Mouse (Mus musculus): ENCODE measurements around the gene Pabpn1. TPM values are rescaled to one million over a fixed set of nuclear protein-coding genes. Genes with fewer than 3 reads are reported as not detected.

The Pabpn1 gene
- polyA plus RNA-seq, 1 experiment from 2014 or later, result 96.3 TPM

DNA sequence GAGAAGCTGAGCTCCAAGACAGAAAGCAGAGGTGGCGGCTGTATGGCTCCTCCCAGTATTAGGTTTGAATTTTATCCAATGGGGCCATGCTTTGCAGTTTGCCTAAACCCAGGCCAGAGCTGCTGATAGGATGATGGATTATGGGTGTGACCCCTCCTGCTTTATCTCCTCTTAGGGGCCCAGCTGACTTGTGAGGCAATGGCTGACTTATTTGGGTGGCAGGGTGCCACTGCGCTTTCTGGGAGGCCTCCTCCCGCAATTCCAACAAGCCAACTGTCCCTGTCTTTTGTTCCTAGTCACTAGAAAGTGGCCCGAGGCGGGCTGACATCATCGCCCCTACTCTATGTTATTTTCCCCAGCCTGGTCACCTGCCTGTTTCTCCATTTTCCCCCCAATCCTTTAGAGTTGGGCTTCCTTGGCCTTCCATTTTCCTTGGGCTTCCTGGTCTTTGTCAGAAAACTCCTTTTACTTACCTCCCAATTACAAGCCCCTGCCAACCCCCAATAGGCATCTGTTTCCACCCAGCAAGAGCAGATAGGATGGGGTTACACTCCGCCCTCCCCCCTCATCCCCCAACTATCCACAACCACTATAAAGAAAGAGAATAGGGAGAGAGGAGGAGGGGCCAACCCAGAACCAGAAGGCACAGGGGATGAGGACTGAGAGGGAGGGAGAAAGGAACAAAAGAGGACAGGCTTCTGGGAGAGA, 32.5 kb downstream of the Pabpn1 start:
- Histone ChIP-seq H3K36me3 (peaks cover 18% of the 10 kb centered on the region), H3K4me2 (peak overlapping the region; percentile 92), H3K9me3 (replicated peaks) (peaks cover 11% of the 10 kb centered on the region), H3K27ac (ENCODE audit: poor library complexity, severe bottlenecking) (peak overlapping the region; percentile 85), H3K4me1 (replicated peaks) (peaks cover 42% of the 10 kb centered on the region), H3K4me3 (peak overlapping the region; percentile 65), H3K9ac (peak overlapping the region; percentile 81), H3K27me3 (replicated peaks) (peaks cover 26% of the 10 kb centered on the region)
- 23% methylated on average over 7 of the region's 7 CpGs for WGBS
- peak; percentile 71 for ATAC-seq (ENCODE audit: insufficient number of reproducible peaks, low FRiP score)

DNA sequence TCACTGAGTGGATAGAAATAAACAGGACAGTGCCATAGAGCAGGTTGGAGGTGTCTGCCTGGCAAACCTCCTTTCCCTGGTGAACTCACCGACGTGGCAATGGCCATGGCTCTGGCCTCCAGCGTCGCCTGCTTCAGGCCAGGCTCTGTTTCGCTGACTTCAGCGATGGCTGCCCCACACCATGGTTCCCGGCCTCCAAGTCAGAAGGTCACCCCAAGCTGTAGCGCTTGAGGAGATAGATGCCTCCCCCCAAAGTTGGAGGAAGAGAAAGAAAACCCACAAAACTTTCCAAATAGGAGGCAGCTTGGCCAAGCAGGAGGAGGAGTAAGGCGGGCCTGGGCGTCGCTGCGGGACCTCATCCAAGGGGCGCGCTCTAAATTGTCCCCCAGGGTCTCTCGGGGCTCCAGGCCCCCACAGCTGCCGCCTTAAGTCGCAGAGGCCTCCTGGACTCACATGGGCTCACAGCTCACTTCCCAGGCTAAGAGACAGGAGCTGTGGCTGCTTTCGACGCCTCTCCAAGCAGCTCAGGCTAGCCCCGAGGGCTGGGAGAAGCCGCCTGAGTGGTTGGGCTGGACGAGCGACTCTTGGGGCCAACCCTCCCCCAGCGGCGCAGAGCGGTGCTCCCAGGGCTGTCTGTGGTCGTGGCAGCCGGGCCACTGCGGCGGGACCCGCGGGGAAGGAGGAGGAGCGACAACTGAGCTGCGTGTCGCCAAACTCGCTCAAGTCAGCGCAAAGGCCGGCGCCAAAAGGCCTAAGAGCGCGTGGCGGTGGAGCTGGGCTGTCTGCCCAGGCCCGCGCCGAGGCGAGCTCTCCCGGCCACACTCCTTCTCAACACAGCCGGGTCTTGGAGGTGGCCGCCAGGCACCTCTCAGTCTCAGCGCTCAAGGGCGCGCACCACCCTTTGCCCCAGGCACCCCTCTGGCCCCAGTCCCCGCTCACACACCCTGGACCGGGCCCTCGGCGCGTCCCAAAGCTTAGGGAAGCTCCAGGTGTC, 33.3 kb downstream of the Pabpn1 start, which contains the start of gene Efs:
TSS of gene Efs (minus strand) at position 778 of the 994 bp plus-strand sequence.
- Histone ChIP-seq H3K4me3 (peak within 1 kb of the TSS; percentile 65), H3K4me2 (peak within 1 kb of the TSS; percentile 92), H3K4me1 (replicated peaks) (peaks cover 45% of the 10 kb centered on the region), H3K27me3 (replicated peaks) (peaks cover 26% of the 10 kb centered on the region), H3K9ac (peak within 1 kb of the TSS; percentile 81), H3K27ac (ENCODE audit: poor library complexity, severe bottlenecking) (peak within 1 kb of the TSS; percentile 85), H3K36me3 (peaks cover 10% of the 10 kb centered on the region), H3K9me3 (replicated peaks) (peaks cover 10% of the 10 kb centered on the region)
- ATAC-seq (ENCODE audit: insufficient number of reproducible peaks, low FRiP score), result peak; percentile 57
- WGBS, result 4% methylated on average over 50 of the region's 57 CpGs

DNA sequence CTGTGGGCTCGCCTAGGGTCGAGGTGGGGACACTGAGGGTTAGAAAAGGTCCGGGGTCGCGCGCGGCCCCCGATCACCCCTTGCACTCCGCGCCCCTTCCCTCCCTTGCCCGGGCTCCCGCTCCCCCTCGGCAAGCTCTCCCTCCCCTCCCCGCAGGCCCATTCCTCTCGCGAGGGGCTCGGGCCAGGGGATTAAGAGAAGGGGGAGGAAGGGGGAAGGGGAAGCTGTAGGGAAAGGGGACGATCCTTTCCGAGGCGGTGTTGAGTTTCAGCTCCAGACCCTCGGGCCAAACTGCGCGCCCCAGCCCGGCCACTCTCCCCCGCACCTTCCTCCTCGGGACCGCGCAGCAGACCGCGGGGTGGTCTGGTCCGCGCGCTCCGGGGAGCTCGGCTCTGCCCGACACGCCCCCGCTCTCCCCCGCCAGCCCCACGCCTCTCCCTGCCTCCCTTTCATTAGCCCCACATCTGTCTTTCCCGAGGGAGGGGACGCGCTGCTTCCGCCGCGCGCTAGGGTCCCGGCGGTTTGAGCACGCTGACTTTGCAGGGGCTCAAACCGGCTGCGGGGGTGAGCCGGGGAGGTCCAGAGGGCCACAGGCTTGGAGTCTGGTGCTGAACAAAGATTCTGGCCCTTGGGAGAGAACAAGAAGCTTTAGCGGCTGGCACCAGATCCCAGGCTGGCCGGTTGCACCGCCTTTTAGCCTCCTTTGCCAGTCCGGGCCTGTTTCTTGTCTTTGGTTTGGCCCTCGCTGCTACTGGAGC, 34.3 kb downstream of the Pabpn1 start:
- H3K9me3 ChIP-seq (replicated peaks), result peaks cover 1% of the 10 kb centered on the region; the same call in 1 of the 2 replicates
- peak overlapping the region; percentile 85 for H3K27ac ChIP-seq (ENCODE audit: poor library complexity, severe bottlenecking)
- peak overlapping the region; percentile 65 for H3K4me3 ChIP-seq
- H3K4me1 ChIP-seq (replicated peaks), result peaks cover 45% of the 10 kb centered on the region
- H3K9ac ChIP-seq, result peak overlapping the region; percentile 81
- WGBS, result 1% methylated on average over 46 of the region's 58 CpGs
- peaks cover 26% of the 10 kb centered on the region for H3K27me3 ChIP-seq (replicated peaks)
- H3K36me3 ChIP-seq, result peaks cover under 1% of the 10 kb centered on the region; the same call in 1 of the 2 replicates
- peak; percentile 54 for ATAC-seq (ENCODE audit: insufficient number of reproducible peaks, low FRiP score)
- H3K4me2 ChIP-seq, result peak overlapping the region; percentile 92

DNA sequence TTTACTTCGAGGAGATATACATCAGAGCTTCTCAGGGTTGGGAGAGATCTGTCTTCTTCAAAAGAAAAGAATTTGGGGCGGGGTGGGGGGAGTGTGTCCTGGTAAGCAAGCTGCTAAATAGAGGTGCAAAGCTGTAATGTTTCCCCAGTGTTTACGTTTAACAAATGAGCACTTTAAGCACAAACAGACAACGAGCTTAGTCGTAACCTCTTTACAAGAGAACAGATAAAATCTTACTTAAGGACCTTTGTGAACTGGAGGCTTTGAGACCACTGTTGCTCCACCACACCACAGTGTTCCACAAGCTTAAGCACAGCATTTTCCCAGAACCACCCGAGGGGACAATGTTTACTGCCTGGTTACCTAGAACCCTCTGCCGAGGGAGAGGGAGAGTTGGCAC, 35.0 kb downstream of the Pabpn1 start:
- no peaks in the 10 kb centered on the region for H3K36me3 ChIP-seq
- H3K4me2 ChIP-seq, result peak overlapping the region; percentile 92
- H3K4me1 ChIP-seq (replicated peaks), result peaks cover 45% of the 10 kb centered on the region
- no peaks in the 10 kb centered on the region for H3K9me3 ChIP-seq (replicated peaks)
- peak overlapping the region; percentile 85; the same call in 1 of the 2 replicates for H3K27ac ChIP-seq (ENCODE audit: poor library complexity, severe bottlenecking)
- peak overlapping the region; percentile 65; the same call in 1 of the 2 replicates for H3K4me3 ChIP-seq
- H3K27me3 ChIP-seq (replicated peaks), result peaks cover 26% of the 10 kb centered on the region
- 25% methylated on average over 7 of the region's 7 CpGs for WGBS
- peak overlapping the region; percentile 81 for H3K9ac ChIP-seq
- ATAC-seq (ENCODE audit: insufficient number of reproducible peaks, low FRiP score), result no peak

- WGBS, result 53% methylated on average over 5 of the region's 5 CpGs
- Histone ChIP-seq H3K27ac (ENCODE audit: poor library complexity, severe bottlenecking) (no peak overlapping the region), H3K36me3 (no peaks in the 10 kb centered on the region), H3K9ac (no peak overlapping the region), H3K4me3 (no peak overlapping the region), H3K9me3 (replicated peaks) (no peaks in the 10 kb centered on the region), H3K4me1 (replicated peaks) (peaks cover 36% of the 10 kb centered on the region), H3K4me2 (no peak overlapping the region), H3K27me3 (replicated peaks) (peaks cover 26% of the 10 kb centered on the region)
- ATAC-seq (ENCODE audit: insufficient number of reproducible peaks, low FRiP score), result no peak
Measured at GRCm38 (mm10) chr14:54929801-54930200, 37.5 kb downstream of the Pabpn1 start.

- Histone ChIP-seq H3K9me3 (replicated peaks) (no peaks in the 10 kb centered on the region), H3K4me3 (no peak overlapping the region), H3K4me2 (no peak overlapping the region), H3K27me3 (replicated peaks) (peaks cover 32% of the 10 kb centered on the region), H3K27ac (ENCODE audit: poor library complexity, severe bottlenecking) (no peak overlapping the region), H3K9ac (no peak overlapping the region), H3K36me3 (no peaks in the 10 kb centered on the region), H3K4me1 (replicated peaks) (peaks cover 30% of the 10 kb centered on the region)
- 25% methylated on average over 2 of the region's 2 CpGs for WGBS
- ATAC-seq (ENCODE audit: insufficient number of reproducible peaks, low FRiP score), result no peak
Measured at GRCm38 (mm10) chr14:54930431-54930830, 38.1 kb downstream of the Pabpn1 start.

- Histone ChIP-seq H3K27me3 (replicated peaks) (peaks cover 23% of the 10 kb centered on the region), H3K9ac (peak within 1 kb of the TSS; percentile 40; the same call in 1 of the 2 replicates), H3K4me2 (no peak within 1 kb of the TSS), H3K4me3 (no peak within 1 kb of the TSS), H3K27ac (ENCODE audit: poor library complexity, severe bottlenecking) (no peak within 1 kb of the TSS), H3K36me3 (no peaks in the 10 kb centered on the region), H3K4me1 (replicated peaks) (peaks cover 20% of the 10 kb centered on the region), H3K9me3 (replicated peaks) (no peaks in the 10 kb centered on the region)
- WGBS, result 39% methylated on average over 6 of the region's 6 CpGs
- ATAC-seq (ENCODE audit: insufficient number of reproducible peaks, low FRiP score), result no peak
Measured at GRCm38 (mm10) chr14:54932645-54933150, 40.4 kb downstream of the Pabpn1 start, which contains the start of gene Il25. Il25 (plus strand) TSS chr14:54932695.

- no peak within 1 kb of the TSS for H3K4me2 ChIP-seq
- peaks cover 10% of the 10 kb centered on the region; the same call in 1 of the 2 replicates for H3K27me3 ChIP-seq (replicated peaks)
- no peaks in the 10 kb centered on the region for H3K9me3 ChIP-seq (replicated peaks)
- H3K4me3 ChIP-seq, result no peak within 1 kb of the TSS
- 0 out of 2 replicates have a peak within 1 kb of the TSS, but pooled peaks have one; percentile 5 for H3K27ac ChIP-seq (ENCODE audit: poor library complexity, severe bottlenecking)
- H3K9ac ChIP-seq, result peak within 1 kb of the TSS; percentile 21; the same call in 1 of the 2 replicates
- ATAC-seq (ENCODE audit: insufficient number of reproducible peaks, low FRiP score), result no peak
- peaks cover 14% of the 10 kb centered on the region for H3K4me1 ChIP-seq (replicated peaks)
- WGBS, result 21% methylated on average over 8 of the region's 8 CpGs
- H3K36me3 ChIP-seq, result peaks cover 5% of the 10 kb centered on the region
Measured at GRCm38 (mm10) chr14:54935904-54936830, 43.9 kb downstream of the Pabpn1 start, which contains the start of gene Cmtm5. Cmtm5 (plus strand) TSS chr14:54936261.

DNA sequence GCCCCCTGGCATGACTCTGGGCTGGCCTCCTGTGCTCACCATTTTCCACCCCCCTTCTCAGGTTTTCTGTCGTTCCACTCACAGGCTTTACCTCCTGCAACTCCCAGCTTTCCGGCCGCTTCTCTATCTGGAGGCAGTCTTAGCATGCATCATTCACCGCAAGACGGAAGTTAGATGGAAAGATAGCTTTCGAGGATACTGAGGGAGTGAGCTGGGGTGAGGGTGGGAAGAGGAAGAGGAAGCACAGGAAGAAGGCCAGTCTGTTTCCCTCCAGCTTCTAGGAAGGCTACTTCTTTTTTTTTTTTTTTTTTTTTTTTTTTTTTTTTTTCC, 44.5 kb downstream of the Pabpn1 start:
- ATAC-seq (ENCODE audit: insufficient number of reproducible peaks, low FRiP score), result no peak
- Histone ChIP-seq H3K36me3 (peaks cover 11% of the 10 kb centered on the region), H3K4me2 (no peak overlapping the region), H3K9me3 (replicated peaks) (no peaks in the 10 kb centered on the region), H3K27ac (ENCODE audit: poor library complexity, severe bottlenecking) (0 out of 2 replicates have a peak overlapping the region, but pooled peaks have one; percentile 5), H3K4me3 (no peak overlapping the region), H3K27me3 (replicated peaks) (peaks cover 10% of the 10 kb centered on the region; the same call in 1 of the 2 replicates), H3K4me1 (replicated peaks) (peaks cover 18% of the 10 kb centered on the region), H3K9ac (peak overlapping the region; percentile 21; the same call in 1 of the 2 replicates)
- 30% methylated on average over 6 of the region's 6 CpGs for WGBS

Measured in heart, embryonic 12.5 days (tissue).